Mouse (Mus musculus): ENCODE results near the gene Zdhhc14. TPM values are rescaled to one million over a fixed set of nuclear protein-coding genes. Genes with fewer than 3 reads are reported as not detected.
"Not testable (repeated sequence)": the region's sequence is repeated elsewhere in the genome, so short reads cannot be mapped to it uniquely, and the experiment has no call there.

Gene Zdhhc14
- polyA plus RNA-seq, 1 experiment: 2.4 TPM

- 47% methylated on average over 6 of the region's 6 CpGs for WGBS
- DNase-seq (ENCODE audit: low read depth, low spot score): no peak
Observed at GRCm38 (mm10) chr17:5591604-5592209, 99.3 kb downstream of the Zdhhc14 start.

- 64% methylated on average over 2 of the region's 2 CpGs for WGBS
Observed at GRCm38 (mm10) chr17:5593071-5593470, 100.7 kb downstream of the Zdhhc14 start.

GRCm38 (mm10) chr17:5595068-5595467 lies 102.7 kb downstream of the Zdhhc14 start:
- DNase-seq (ENCODE audit: low read depth, low spot score): no peak
- 74% methylated on average over 5 of the region's 5 CpGs for WGBS

More at GRCm38 (mm10) chr17:5593071-5593470, 100.7 kb downstream of the Zdhhc14 start:
- no peak for DNase-seq (ENCODE audit: low read depth, low spot score)

GRCm38 (mm10) chr17:5596490-5596889 lies 104.1 kb downstream of the Zdhhc14 start:
- WGBS: 49% methylated on average over 3 of the region's 3 CpGs
- no peak for DNase-seq (ENCODE audit: low read depth, low spot score)

GRCm38 (mm10) chr17:5598999-5599398 lies 106.6 kb downstream of the Zdhhc14 start:
- DNase-seq (ENCODE audit: low read depth, low spot score): no peak
- 25% methylated on average over 4 of the region's 4 CpGs for WGBS

GRCm38 (mm10) chr17:5600505-5601027 lies 108.2 kb downstream of the Zdhhc14 start:
- DNase-seq (ENCODE audit: low read depth, low spot score): no peak
- 55% methylated on average over 8 of the region's 8 CpGs for WGBS

GRCm38 (mm10) chr17:5601953-5602352 lies 109.6 kb downstream of the Zdhhc14 start:
- no peak for DNase-seq (ENCODE audit: low read depth, low spot score)
- WGBS: 89% methylated on average over 6 of the region's 6 CpGs

GRCm38 (mm10) chr17:5606151-5606591 lies 113.8 kb downstream of the Zdhhc14 start:
- WGBS: 41% methylated on average over 8 of the region's 8 CpGs
- DNase-seq (ENCODE audit: low read depth, low spot score): no peak

- DNase-seq (ENCODE audit: low read depth, low spot score): no peak
Observed at GRCm38 (mm10) chr17:5607352-5607751, 115.0 kb downstream of the Zdhhc14 start.

GRCm38 (mm10) chr17:5609875-5610552 lies 117.7 kb downstream of the Zdhhc14 start:
- DNase-seq (ENCODE audit: low read depth, low spot score): no peak
- WGBS: 58% methylated on average over 4 of the region's 4 CpGs

More at GRCm38 (mm10) chr17:5607352-5607751, 115.0 kb downstream of the Zdhhc14 start:
- 94% methylated on average over 7 of the region's 7 CpGs for WGBS

GRCm38 (mm10) chr17:5612236-5612635 lies 119.9 kb downstream of the Zdhhc14 start:
- DNase-seq (ENCODE audit: low read depth, low spot score): no peak
- 73% methylated on average over 4 of the region's 4 CpGs for WGBS

- no peak for DNase-seq (ENCODE audit: low read depth, low spot score)
- WGBS: 62% methylated on average over 9 of the region's 9 CpGs
Observed at GRCm38 (mm10) chr17:5614771-5615318, 122.5 kb downstream of the Zdhhc14 start.

GRCm38 (mm10) chr17:5621626-5622591 lies 129.6 kb downstream of the Zdhhc14 start:
- 76% methylated on average over 25 of the region's 25 CpGs for WGBS
- DNase-seq (ENCODE audit: low read depth, low spot score): no peak

GRCm38 (mm10) chr17:5622764-5623163 lies 130.4 kb downstream of the Zdhhc14 start:
- DNase-seq (ENCODE audit: low read depth, low spot score): no peak
- WGBS: 32% methylated on average over 6 of the region's 6 CpGs

GRCm38 (mm10) chr17:5623181-5623580 lies 130.8 kb downstream of the Zdhhc14 start:
- no peak for DNase-seq (ENCODE audit: low read depth, low spot score)

- WGBS: 26% methylated on average over 1 of the region's 1 CpGs
- DNase-seq (ENCODE audit: low read depth, low spot score): not testable (repeated sequence)
Observed at GRCm38 (mm10) chr17:5624815-5625214, 132.5 kb downstream of the Zdhhc14 start.

GRCm38 (mm10) chr17:5626402-5626801 lies 134.0 kb downstream of the Zdhhc14 start:
- no peak for DNase-seq (ENCODE audit: low read depth, low spot score)
- 62% methylated on average over 3 of the region's 3 CpGs for WGBS

- 88% methylated on average over 5 of the region's 5 CpGs for WGBS
- no peak for DNase-seq (ENCODE audit: low read depth, low spot score)
Observed at GRCm38 (mm10) chr17:5627664-5628063, 135.3 kb downstream of the Zdhhc14 start.

GRCm38 (mm10) chr17:5629651-5630050 lies 137.3 kb downstream of the Zdhhc14 start:
- DNase-seq (ENCODE audit: low read depth, low spot score): no peak
- WGBS: 63% methylated on average over 4 of the region's 4 CpGs

- 68% methylated on average over 2 of the region's 2 CpGs for WGBS
- no peak for DNase-seq (ENCODE audit: low read depth, low spot score)
Observed at GRCm38 (mm10) chr17:5635254-5635653, 142.9 kb downstream of the Zdhhc14 start.
